Mouse (Mus musculus): ENCODE data around the gene Cdh3.
"Not testable (repeated sequence)": the region's sequence is repeated elsewhere in the genome, so short reads cannot be mapped to it uniquely, and the experiment has no call there.

DNA sequence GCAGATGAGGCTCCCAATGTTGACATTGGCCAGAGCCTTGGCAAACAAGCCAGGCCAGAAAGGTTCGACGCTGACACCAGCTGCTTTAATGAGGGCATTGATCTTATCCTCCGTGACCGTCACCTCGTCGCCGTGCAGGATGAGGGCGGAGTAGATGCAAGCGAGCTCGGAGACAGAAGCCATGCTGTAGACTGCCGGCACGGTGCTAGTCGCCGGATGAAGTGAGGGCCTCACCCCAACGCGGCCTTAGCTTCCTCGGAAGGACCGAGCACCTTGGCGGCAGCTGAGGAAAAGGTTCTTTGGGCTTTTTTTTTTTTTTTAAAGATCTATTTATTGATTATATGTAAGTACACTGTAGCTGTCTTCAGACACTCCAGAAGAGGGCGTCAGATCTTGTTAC, 62.5 kb downstream of the Cdh3 start, which contains the start of gene Gm10073:
- not testable (repeated sequence) for TF ChIP-seq CTCF (conservative IDR thresholded peaks at IDR 0.05; ENCODE audit: insufficient read depth, insufficient read length, low read depth, low read length); POLR2A (IDR thresholded peaks at IDR 0.05; ENCODE audit: low read depth, low read length)

Measured in kidney, adult 2 months (tissue).